Mouse (Mus musculus) heart, adult 2 months (tissue): ENCODE measurements around the gene Ap4b1.

Source experiments
- CTCF ChIP-seq: fragments of 200-600 bp; IDR thresholded peaks from 2 replicates; pipeline ENCODE4 v1.8.1; 2022; ENCODE audit warnings: antibody characterized with exemption, mild to moderate bottlenecking, moderate library complexity
- POLR2A ChIP-seq: fragments of 200-500 bp; IDR thresholded peaks from 2 replicates; pipeline ENCODE4 v1.6.1; 2011; ENCODE audit warnings: mild to moderate bottlenecking, low read depth, low read length, control low read depth; ENCODE audit not compliant: insufficient read depth

DNA sequence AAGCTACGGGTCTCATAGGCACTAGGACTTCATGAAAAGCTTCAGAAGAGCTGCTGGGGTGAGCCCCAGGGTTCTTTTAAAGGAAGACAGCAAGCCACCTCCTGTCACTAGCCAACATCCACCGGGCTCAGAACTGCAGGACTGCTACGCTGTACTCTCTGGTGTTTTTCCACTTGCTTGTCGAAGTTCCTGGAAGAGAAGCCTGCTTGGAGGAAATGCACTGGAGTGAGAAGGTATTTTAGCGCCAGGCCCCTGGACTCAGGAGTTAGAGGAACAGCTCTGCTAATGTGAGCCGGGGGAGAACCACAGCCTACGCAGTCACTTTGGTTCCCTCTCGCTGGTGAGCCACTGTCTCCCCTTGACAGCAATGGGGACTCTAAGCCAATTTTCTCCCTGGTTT, 6.5 kb upstream of the Ap4b1 start:
- no peak for TF ChIP-seq POLR2A
- no peak for TF ChIP-seq CTCF
